Mouse (Mus musculus): ENCODE data around the gene Sema4g.

DNA sequence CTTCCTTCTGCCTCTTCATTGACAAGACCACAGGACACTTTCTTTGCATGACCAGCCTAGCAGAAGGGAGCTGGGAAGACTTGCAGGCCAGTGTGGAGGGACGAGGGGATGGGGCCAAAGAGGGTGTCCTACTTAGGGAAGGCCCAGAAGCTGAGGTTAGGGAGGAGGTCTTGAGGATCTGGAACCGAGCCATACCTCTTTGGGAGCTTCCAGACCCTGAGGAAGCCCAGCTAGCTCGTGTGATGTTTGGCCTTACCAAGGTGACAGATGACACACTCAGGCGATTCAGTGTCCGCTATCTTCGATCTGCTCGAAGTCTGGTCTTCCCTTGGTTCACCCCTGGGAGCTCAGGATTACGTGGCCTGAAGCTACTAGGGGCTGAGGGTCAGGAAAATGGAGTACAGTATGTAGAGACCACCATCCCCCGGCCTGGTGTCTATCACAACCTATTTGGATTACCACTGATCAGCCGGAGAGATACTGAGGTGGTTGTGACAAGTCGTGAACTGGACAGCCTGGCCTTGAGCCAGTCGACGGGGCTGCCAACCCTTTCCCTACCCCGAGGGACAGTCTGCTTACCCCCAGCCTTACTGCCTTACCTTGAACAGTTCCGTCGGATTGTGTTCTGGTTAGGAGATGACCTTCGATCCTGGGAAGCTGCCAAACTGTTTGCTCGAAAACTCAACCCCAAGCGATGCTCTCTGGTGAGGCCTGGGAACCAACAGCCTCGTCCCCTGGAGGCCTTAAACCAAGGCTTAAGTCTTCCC, 18.7 kb downstream of the Sema4g start:
- TF ChIP-seq CTCF (IDR thresholded peaks at IDR 0.05; ENCODE audit: low read depth, low read length) (no peak), TAL1 (conservative IDR thresholded peaks at IDR 0.05; ENCODE audit: low read depth, low read length) (no peak), GATA1 (IDR thresholded peaks at IDR 0.05; ENCODE audit: borderline replicate concordance, low read length) (no peak), GATA2 (IDR thresholded peaks at IDR 0.05; ENCODE audit: borderline replicate concordance, low read depth, low read length) (no peak), POLR2AphosphoS5 (IDR thresholded peaks at IDR 0.05; ENCODE audit: insufficient replicate concordance, low read depth, low read length) (no peak)

Measured in G1E (cell line).